Mouse (Mus musculus): Measurements from ENCODE around the gene Prss29. TPM values are rescaled to one million over a fixed set of nuclear protein-coding genes. Genes with fewer than 3 reads are reported as not detected.
A peak's percentile ranks its signal among the peaks of the same experiment; 100 is the strongest.

The Prss29 gene
- polyA plus RNA-seq, 1 experiment, result not detected

- Histone ChIP-seq H3K4me3 (ENCODE audit: control insufficient read depth, low read depth, low read length) (no peak within 1 kb of the TSS), H3K27ac (ENCODE audit: control insufficient read depth, insufficient read depth, low read depth, low read length) (no peak within 1 kb of the TSS), H3K4me1 (ENCODE audit: control insufficient read depth, insufficient read depth, low read length) (no peaks in the 10 kb centered on the region), H3K27me3 (ENCODE audit: control insufficient read depth, insufficient read depth, low read length) (no peaks in the 10 kb centered on the region), H3K36me3 (ENCODE audit: control insufficient read depth, insufficient read depth, low read length) (no peaks in the 10 kb centered on the region)
- no peak for TF ChIP-seq CTCF (IDR thresholded peaks at IDR 0.05; ENCODE audit: control insufficient read depth, insufficient read depth, insufficient replicate concordance, low read depth, low read length)
- no peak for TF ChIP-seq POLR2A (IDR thresholded peaks at IDR 0.05; ENCODE audit: control insufficient read depth, low read depth, low read length)
These were observed 10.1 kb upstream of the Prss29 start, which contains the start of gene Prss28 for GRCm38 (mm10) chr17:25308346-25308745. Gene Prss28, plus strand, starts transcription at chr17:25308646.

- Histone ChIP-seq H3K36me3 (ENCODE audit: control insufficient read depth, insufficient read depth, low read length) (no peaks in the 10 kb centered on the region), H3K4me1 (ENCODE audit: control insufficient read depth, insufficient read depth, low read length) (no peaks in the 10 kb centered on the region), H3K4me3 (ENCODE audit: control insufficient read depth, low read depth, low read length) (no peak overlapping the region), H3K27ac (ENCODE audit: control insufficient read depth, insufficient read depth, low read depth, low read length) (no peak overlapping the region), H3K27me3 (ENCODE audit: control insufficient read depth, insufficient read depth, low read length) (no peaks in the 10 kb centered on the region)
- TF ChIP-seq CTCF (IDR thresholded peaks at IDR 0.05; ENCODE audit: control insufficient read depth, insufficient read depth, insufficient replicate concordance, low read depth, low read length) (no peak), POLR2A (IDR thresholded peaks at IDR 0.05; ENCODE audit: control insufficient read depth, low read depth, low read length) (no peak)
These were observed 2.4 kb downstream of the Prss29 start for GRCm38 (mm10) chr17:25320819-25321218.

GRCm38 (mm10) chr17:25322930-25323329 lies 4.5 kb downstream of the Prss29 start:
- no peaks in the 10 kb centered on the region for H3K4me1 ChIP-seq (ENCODE audit: control insufficient read depth, insufficient read depth, low read length)
- TF ChIP-seq POLR2A (IDR thresholded peaks at IDR 0.05; ENCODE audit: control insufficient read depth, low read depth, low read length) (no peak), CTCF (IDR thresholded peaks at IDR 0.05; ENCODE audit: control insufficient read depth, insufficient read depth, insufficient replicate concordance, low read depth, low read length) (no peak)
- H3K27me3 ChIP-seq (ENCODE audit: control insufficient read depth, insufficient read depth, low read length), result no peaks in the 10 kb centered on the region
- H3K36me3 ChIP-seq (ENCODE audit: control insufficient read depth, insufficient read depth, low read length), result no peaks in the 10 kb centered on the region
- no peak overlapping the region for H3K27ac ChIP-seq (ENCODE audit: control insufficient read depth, insufficient read depth, low read depth, low read length)
- no peak overlapping the region for H3K4me3 ChIP-seq (ENCODE audit: control insufficient read depth, low read depth, low read length)

GRCm38 (mm10) chr17:25332321-25332720 lies 13.9 kb downstream of the Prss29 start:
- Histone ChIP-seq H3K4me1 (ENCODE audit: control insufficient read depth, insufficient read depth, low read length) (no peaks in the 10 kb centered on the region), H3K4me3 (ENCODE audit: control insufficient read depth, low read depth, low read length) (no peak overlapping the region), H3K27ac (ENCODE audit: control insufficient read depth, insufficient read depth, low read depth, low read length) (no peak overlapping the region), H3K27me3 (ENCODE audit: control insufficient read depth, insufficient read depth, low read length) (no peaks in the 10 kb centered on the region), H3K36me3 (ENCODE audit: control insufficient read depth, insufficient read depth, low read length) (no peaks in the 10 kb centered on the region)
- no peak for TF ChIP-seq POLR2A (IDR thresholded peaks at IDR 0.05; ENCODE audit: control insufficient read depth, low read depth, low read length)
- no peak for TF ChIP-seq CTCF (IDR thresholded peaks at IDR 0.05; ENCODE audit: control insufficient read depth, insufficient read depth, insufficient replicate concordance, low read depth, low read length)

- Histone ChIP-seq H3K4me1 (ENCODE audit: control insufficient read depth, insufficient read depth, low read length) (no peaks in the 10 kb centered on the region), H3K27ac (ENCODE audit: control insufficient read depth, insufficient read depth, low read depth, low read length) (no peak overlapping the region), H3K36me3 (ENCODE audit: control insufficient read depth, insufficient read depth, low read length) (no peaks in the 10 kb centered on the region), H3K4me3 (ENCODE audit: control insufficient read depth, low read depth, low read length) (no peak overlapping the region), H3K27me3 (ENCODE audit: control insufficient read depth, insufficient read depth, low read length) (no peaks in the 10 kb centered on the region)
- TF ChIP-seq POLR2A (IDR thresholded peaks at IDR 0.05; ENCODE audit: control insufficient read depth, low read depth, low read length) (no peak), CTCF (IDR thresholded peaks at IDR 0.05; ENCODE audit: control insufficient read depth, insufficient read depth, insufficient replicate concordance, low read depth, low read length) (peak; percentile 96; the same call in 1 of the 2 replicates)
These were observed 15.5 kb downstream of the Prss29 start for GRCm38 (mm10) chr17:25333943-25334342.

GRCm38 (mm10) chr17:25338218-25338617 lies 19.8 kb downstream of the Prss29 start:
- TF ChIP-seq CTCF (IDR thresholded peaks at IDR 0.05; ENCODE audit: control insufficient read depth, insufficient read depth, insufficient replicate concordance, low read depth, low read length) (no peak), POLR2A (IDR thresholded peaks at IDR 0.05; ENCODE audit: control insufficient read depth, low read depth, low read length) (no peak)

GRCm38 (mm10) chr17:25340003-25340402 lies 21.5 kb downstream of the Prss29 start:
- TF ChIP-seq POLR2A (IDR thresholded peaks at IDR 0.05; ENCODE audit: control insufficient read depth, low read depth, low read length) (no peak), CTCF (IDR thresholded peaks at IDR 0.05; ENCODE audit: control insufficient read depth, insufficient read depth, insufficient replicate concordance, low read depth, low read length) (no peak)

More at GRCm38 (mm10) chr17:25338218-25338617, 19.8 kb downstream of the Prss29 start:
- no peak overlapping the region for H3K27ac ChIP-seq (ENCODE audit: control insufficient read depth, insufficient read depth, low read depth, low read length)
- H3K36me3 ChIP-seq (ENCODE audit: control insufficient read depth, insufficient read depth, low read length), result no peaks in the 10 kb centered on the region
- H3K4me3 ChIP-seq (ENCODE audit: control insufficient read depth, low read depth, low read length), result no peak overlapping the region
- H3K27me3 ChIP-seq (ENCODE audit: control insufficient read depth, insufficient read depth, low read length), result no peaks in the 10 kb centered on the region
- no peaks in the 10 kb centered on the region for H3K4me1 ChIP-seq (ENCODE audit: control insufficient read depth, insufficient read depth, low read length)

GRCm38 (mm10) chr17:25341490-25341889 lies 23.0 kb downstream of the Prss29 start:
- no peaks in the 10 kb centered on the region for H3K27me3 ChIP-seq (ENCODE audit: control insufficient read depth, insufficient read depth, low read length)
- no peak overlapping the region for H3K4me3 ChIP-seq (ENCODE audit: control insufficient read depth, low read depth, low read length)
- no peak for TF ChIP-seq CTCF (IDR thresholded peaks at IDR 0.05; ENCODE audit: control insufficient read depth, insufficient read depth, insufficient replicate concordance, low read depth, low read length)
- no peak for TF ChIP-seq POLR2A (IDR thresholded peaks at IDR 0.05; ENCODE audit: control insufficient read depth, low read depth, low read length)
- H3K27ac ChIP-seq (ENCODE audit: control insufficient read depth, insufficient read depth, low read depth, low read length), result no peak overlapping the region
- H3K4me1 ChIP-seq (ENCODE audit: control insufficient read depth, insufficient read depth, low read length), result no peaks in the 10 kb centered on the region
- no peaks in the 10 kb centered on the region for H3K36me3 ChIP-seq (ENCODE audit: control insufficient read depth, insufficient read depth, low read length)

More at GRCm38 (mm10) chr17:25340003-25340402, 21.5 kb downstream of the Prss29 start:
- H3K4me3 ChIP-seq (ENCODE audit: control insufficient read depth, low read depth, low read length), result no peak overlapping the region
- no peaks in the 10 kb centered on the region for H3K27me3 ChIP-seq (ENCODE audit: control insufficient read depth, insufficient read depth, low read length)
- H3K36me3 ChIP-seq (ENCODE audit: control insufficient read depth, insufficient read depth, low read length), result no peaks in the 10 kb centered on the region
- H3K4me1 ChIP-seq (ENCODE audit: control insufficient read depth, insufficient read depth, low read length), result no peaks in the 10 kb centered on the region
- no peak overlapping the region for H3K27ac ChIP-seq (ENCODE audit: control insufficient read depth, insufficient read depth, low read depth, low read length)

All from testis, adult 2 months (tissue).